Mouse (Mus musculus) ovary, adult 18-20 months (tissue): Measurements from ENCODE around the gene Rgn.

Source experiments
- DNase-seq: peaks from one replicate; pipeline ENCODE4 v3.0.0; 2022; ENCODE audit warnings: low spot score, mixed read lengths

Rgn gene

DNA sequence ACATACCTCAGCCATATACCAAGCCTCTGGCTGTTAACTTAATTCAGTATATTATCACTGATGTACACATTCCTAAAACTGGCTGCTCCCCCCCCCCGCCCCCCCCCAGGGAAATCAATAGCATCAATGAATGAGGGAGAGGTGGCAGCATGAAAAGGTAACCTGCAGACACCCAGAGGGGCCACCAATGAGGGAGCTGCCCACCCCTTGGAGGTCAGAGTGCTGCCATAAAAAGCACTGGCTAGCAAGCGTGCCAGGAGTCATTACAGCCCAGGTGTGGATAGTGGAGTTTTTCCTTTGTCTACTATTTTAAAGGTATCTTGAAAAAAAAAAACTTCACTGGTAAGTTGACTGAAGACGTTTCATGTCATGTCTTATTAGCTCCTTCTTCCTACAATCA lies at the start of gene Rgn:
Rgn (plus strand) TSS at position 256 of the 400 bp plus-strand sequence.
- DNase-seq: no peak

DNA sequence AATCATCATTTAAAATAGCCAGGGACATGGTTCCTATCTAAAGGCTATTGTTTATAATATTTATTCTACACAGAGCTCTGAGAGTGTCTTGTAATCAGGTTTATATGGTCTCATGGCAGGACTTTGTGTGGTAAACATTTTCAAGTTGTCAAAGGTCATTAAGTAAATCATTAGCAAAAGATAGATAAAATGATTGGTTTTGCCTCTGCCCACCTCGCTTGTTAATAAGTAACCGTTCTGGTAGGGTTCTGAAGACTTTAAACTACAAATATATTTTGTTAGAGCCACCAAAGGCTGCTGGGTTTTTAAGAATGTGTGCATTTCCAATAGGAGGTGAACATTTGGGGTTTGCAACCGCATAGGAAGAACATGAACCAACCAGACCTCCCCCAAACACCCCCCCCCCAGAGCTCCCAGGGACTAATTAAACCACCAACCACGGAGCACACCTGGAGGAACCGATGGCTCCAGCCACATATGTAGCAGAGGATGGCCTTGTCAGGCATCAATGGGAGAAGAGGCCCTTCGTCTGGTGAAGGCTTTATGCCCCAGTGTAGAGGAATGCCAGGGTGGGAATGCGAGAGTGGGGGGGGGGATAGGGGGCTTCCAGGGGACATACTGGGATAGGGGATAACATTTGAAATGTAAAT lies 29.2 kb upstream of the Rgn start:
- no peak for DNase-seq

DNA sequence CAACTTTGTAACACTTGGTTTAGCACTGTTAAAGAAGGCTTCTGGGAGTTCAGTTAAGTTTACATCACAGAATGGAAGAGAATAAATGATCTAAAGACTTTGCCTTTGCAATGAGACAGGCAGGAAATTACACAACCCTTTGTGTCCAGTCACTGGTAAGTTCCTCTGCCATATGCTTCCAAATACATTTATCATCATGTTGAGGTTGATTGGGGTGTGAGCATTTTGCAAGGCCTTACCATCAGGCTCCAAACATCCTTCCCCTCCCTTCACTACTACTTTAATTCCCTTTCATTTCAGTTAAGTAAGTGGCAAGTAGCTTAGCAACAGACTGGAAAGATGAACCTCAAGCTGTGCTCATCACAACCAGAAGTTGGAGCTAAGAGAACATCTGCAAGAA lies 28.0 kb upstream of the Rgn start:
- no peak for DNase-seq

DNA sequence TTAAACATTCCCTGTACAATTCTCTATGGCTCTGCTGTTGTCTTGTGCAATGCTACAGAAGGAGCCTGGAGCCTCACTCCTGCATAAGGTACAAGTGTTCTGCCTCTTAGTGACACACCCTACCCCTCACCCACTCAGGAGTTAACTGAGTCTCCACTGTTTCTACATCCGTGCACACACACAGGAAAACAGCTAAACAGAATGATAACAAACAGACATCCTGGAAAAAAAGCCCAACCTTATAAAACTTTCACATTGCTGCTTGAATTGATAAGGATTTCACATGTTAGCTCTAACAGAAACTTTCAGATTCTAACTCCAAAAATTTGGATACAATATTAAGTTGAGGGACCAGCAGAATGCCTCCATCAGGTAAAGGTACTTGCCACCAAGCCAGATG lies 17.0 kb upstream of the Rgn start:
- no peak for DNase-seq

DNA sequence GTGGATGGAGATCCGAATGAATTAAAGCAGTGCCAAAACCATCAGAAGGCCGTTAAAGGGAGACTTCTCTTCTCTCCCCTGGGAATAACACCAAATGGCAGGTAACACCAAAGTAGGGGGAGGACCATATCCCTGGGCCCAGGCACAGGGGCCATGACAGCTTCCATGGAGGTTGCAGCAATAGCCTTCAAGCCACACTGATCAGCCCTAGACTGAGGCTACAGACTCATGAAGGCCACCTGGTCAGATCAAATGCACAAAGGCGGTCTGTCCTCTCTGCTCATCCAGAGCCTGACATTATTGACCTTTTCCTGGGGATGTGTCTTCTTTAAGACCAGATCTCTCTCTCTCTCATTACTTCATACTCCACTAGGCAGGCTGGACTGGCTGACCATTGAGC lies 5.7 kb upstream of the Rgn start:
- DNase-seq: no peak

DNA sequence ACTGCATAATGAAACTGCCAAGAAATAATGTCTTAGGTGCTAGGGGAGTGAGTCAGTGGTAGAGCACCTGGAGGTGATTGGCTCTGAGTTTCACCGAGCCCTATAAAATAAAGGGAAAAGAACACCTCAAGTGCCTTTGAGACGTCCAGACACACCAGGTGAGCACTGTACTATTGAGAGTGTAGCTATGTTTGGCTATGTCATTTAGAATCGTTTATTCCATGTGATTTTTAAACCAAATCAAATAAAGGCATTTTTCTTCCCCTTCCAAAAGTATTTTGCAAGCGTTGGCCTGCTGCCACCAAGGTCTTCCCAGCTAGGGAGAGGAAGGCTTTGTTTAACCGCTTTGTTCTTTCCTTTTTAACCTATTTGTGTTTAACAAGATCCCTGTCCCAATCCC lies 2.0 kb upstream of the Rgn start:
- peak; percentile 8 for DNase-seq

DNA sequence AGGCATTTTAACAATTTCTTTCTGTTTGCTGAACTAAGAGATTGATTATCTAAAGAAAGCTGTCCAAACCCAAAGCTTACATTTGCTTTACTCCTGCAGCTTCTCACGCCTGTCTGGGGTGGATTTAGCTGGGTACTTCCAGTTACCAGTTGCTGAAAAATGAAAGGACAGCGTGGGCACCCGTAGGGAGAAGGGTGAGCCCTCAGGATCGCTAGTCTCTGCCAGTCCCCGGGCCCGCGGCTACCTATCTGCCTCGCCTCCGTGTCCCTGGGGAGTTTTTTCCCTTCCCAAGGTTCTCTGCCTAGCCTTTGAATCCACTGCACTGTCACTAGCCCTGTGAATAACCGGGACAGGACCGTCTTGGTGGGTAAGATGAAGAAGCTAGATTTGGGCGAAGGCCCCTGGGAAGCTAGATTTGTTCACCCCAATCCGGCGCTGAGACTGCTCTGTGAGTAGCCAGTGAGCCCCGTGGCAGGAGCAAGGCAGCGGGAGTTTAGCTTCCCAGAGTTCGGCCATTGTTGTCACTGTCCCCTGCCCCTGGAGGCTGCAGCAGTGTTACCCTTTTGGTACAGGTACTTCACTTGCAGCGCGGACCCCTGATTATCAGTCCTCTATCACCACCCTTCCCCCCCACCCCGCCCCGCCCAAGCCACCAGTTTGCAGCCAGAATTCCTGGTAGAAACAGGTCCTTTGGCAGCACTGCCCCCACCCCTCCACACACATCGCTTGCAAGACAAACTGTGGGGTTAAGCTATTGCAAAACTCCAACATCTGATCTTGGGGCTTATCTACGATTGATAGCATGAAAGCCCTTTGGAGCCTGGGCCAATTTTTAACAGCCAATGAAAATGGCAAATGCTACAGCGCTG lies 1.3 kb upstream of the Rgn start:
- peak; percentile 24 for DNase-seq

DNA sequence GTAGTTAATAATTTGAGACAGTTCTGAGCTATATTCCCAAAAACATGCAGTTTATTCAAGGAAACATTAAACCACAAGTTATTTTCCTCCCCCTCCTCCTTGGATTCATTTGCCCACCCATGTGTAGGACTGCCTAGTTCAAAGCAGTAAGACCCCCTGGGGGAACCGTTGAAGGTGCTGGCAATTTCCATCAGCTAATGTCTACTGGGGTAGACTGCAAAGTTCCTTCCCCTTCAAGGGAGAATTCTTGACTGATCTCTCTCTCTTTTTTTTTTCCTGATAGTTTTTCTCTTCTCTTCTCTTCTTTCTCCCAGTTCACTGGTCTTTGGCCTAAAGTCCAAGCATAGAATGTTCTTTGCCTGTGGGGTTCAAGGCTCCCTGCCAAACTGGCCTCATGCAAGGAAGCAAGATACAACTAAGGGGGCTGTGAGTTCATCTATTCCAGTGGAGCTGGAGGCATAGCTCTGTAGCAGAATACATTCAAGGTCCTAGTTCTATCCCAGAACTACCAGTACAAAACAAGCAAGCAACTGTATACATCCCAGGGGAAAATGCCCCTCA lies 627 bp upstream of the Rgn start:
- no peak for DNase-seq

DNA sequence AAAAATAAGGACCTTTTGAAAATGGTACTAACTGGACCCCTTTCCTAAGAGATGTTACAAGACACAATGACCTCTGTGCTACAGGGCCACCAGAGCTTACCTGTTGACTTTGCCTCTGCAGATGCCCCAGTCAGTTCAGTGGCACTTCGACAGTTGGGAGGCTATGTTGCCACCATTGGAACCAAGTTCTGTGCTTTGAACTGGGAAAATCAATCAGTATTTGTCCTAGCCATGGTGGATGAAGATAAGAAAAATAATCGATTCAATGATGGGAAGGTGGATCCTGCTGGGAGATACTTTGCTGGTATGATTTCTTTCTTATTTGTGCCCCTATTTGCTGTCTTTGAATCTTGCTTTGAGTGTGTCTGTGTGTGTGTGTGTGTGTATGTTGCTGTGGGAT lies 2.6 kb downstream of the Rgn start:
- DNase-seq: no peak

DNA sequence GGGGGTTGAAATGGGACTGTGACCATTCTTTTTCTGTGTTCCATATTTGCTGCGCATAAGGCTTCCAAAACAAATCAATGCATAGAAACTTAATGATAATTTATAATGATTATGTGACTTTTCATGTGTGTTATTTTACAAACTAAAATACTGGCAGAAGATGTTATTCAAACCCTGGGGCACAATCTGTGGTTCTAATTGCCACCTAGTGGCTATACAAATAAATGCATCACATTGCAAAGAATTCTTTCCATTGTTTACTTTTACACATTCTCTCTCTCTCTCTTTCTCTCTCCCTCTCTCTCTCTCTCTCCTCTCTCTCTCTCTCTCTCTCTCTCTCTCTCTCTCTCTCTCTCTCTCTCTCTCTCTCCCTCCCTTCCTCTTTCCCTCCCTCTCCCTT lies 12.3 kb downstream of the Rgn start:
- no peak for DNase-seq

DNA sequence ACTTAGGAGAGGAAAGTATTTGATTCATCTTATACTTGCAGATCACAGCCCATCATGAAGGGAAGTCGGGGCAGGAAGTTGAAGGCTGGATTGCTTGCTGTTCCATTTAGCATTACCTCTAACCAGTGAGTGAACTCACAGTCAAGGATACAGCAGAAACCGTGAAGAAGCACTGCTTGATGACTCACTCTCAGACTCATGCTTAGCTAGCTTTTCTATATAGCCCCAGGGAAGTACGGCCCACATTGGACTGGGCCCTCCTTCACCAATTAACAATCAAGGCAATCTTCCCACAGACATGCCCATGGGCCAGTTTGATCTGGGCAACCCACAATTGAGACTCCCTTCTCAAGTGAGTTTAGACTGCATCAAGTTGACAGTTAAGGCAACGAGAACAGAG lies 14.4 kb downstream of the Rgn start:
- no peak for DNase-seq

DNA sequence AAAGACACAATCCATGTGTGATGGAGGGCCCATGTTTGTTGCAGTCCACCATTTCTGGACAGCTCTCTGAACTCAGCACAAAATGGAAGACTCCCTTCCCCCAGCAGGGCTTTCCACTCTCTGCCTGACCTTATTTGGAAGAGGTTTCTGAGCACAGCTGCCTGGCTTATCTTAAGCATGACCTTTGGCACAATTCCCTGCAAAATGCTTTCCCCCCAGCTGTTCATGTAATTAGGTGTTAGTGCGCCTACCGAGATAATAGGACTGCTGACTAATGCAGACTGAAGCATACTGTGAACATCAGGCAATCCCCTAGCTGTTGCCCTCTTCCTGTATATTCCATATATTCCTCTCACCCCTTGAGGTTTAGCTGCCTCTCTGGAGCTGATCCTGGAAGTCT lies 21.4 kb downstream of the Rgn start:
- peak; percentile 47 for DNase-seq

DNA sequence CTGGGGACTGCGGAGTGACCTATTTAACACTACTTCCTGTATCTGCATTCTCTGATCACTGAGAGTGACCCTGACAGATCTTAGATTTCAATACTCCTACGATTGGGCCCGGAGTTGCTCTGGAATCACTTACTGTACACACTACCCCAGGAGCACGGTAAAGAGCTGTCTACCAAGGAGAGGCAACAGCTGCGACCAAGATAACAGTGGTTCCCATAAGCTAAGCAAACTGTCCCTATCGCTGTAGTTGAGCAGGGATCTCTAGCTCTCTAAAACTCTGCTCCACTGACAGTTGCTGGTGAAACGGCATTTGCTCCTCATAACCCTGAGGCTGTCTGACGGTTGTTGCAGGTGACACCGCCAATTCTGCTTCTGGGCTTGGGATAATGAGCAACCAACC lies 23.1 kb downstream of the Rgn start:
- no peak for DNase-seq

DNA sequence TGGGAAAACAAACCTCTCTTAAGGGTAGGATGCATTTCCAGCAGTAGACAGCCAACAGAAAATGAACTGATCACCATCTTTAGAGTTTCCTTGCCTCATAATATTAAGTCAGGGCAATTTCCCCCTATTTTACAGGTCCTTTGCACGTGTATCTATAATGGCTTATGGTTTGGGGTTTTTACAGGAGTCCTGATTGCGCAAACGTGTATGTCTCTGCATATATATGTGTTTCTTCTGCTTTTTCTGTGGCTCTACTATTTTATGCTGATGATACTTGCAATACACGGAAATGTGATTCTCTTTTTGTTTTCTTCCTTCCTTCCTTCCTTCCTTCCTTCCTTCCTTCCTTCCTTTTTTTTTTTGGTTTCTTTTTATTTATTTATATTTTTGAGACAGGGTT lies 24.3 kb downstream of the Rgn start:
- DNase-seq: no peak

DNA sequence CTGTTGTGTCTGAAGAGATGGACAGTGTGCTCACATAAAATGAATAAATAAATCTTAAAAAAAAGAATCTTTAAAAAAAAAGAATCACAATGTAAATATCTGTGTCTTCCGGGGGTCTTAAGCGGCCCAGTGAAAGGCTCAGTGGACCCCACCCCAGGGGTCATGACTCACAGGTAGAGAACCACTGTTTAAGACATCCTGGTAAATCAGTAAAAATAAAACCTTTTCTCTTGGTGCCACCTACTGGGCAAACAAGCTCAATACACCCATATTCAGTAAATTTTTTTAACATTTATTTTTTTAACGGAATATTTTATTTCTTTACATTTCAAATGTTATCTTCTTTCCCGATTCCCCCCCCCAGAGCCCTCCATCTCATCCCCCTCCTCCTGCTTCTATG lies 38.4 kb downstream of the Rgn start:
- DNase-seq: no peak

DNA sequence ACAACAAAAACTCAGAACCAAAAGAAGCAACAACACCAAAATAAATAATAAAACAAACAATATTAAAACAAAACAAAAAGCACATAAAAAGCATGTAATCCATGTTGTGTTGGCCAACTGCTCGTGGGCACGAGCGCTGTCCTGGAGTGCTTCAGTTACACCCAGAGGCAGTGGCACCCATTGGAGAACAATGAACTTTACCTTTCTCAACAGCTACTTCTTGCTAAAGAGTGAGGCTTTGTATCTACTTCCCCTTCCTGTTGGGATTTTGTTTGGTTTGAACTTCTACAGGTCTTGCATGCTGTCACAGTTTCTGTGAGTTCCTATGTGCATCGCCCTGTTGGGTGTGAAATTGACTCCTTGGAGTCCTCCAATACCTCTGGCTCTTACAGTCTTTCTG lies 58.9 kb downstream of the Rgn start:
- DNase-seq: no peak
